Mouse (Mus musculus): ENCODE results near the gene Shcbp1l.
"Not testable (repeated sequence)": the region's sequence is repeated elsewhere in the genome, so short reads cannot be mapped to it uniquely, and the experiment has no call there.

The Shcbp1l gene

DNA sequence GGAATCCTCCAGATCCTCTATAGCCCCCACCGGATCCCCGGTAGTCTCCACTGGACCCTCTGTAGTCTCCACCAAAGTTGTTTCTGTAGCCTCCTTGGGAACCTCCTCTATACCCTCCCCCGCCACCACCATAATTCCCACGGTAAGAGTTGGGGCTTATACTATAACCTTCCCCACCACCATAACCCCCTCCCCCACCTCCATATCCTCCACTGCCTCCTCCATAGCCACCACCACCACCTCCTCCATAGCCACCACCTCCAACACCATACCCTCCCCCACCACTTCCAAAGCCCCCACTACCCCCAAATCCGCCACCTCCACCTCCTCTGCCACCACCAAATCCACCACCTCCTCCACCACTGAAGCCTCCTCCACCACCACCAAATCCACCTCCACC lies 31.2 kb downstream of the Shcbp1l start:
- in situ Hi-C loops (cut with MboI; ENCODE audit: low pct_unique_long_range_greater_than_20kb in 1 of 2, low sequenced_read_pairs in 2 of 2, unreplicated experiment in 1 of 2) = loop anchor here in 1 of 2 experiments (10.0 kb wide), 1 partner anchor 601 kb away; no protein-coding TSS in a partner anchor

DNA sequence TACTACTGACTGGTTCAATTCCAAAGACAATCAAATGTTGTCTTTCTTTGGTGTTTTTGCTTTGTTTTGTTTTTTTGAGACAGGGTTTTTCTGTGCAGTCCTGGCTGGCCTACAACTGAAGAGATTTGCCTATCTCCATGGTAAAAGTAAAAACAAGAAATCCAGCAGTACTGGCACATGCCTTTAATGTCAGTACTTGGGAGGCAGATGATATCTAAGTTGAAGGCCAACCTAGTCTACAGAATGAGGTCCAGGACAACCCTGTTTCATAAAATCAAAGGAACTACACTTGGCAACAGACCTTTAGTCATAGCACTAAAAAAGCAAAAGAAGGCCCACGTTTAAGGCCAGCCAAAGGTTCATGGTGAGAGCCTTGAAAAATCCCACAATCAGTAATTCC lies 36.8 kb downstream of the Shcbp1l start:
- in situ Hi-C loops (cut with MboI; ENCODE audit: low pct_unique_long_range_greater_than_20kb in 1 of 2, low sequenced_read_pairs in 2 of 2, unreplicated experiment in 1 of 2) = loop anchor here in 1 of 2 experiments (10.0 kb wide), 1 partner anchor 607 kb away; no protein-coding TSS in a partner anchor

DNA sequence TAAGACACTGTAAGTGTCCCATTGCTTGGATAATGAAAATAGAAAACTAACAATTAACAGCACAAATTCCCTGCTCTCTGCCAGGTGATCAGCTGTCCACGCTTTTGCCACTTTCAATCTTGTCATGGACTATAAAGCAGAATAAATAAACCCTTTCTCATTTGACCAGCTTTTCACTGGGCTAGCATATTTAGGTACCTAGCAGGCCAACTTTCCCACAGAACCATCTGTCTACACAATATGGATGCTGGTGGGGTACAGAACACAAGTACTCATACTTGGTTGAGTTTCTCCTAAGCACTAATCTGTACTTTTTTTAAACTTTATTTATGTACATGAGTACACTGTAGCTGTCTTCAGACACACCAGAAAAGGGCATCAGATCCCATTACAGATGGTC lies 54.3 kb downstream of the Shcbp1l start:
- in situ Hi-C loops (cut with MboI; ENCODE audit: low pct_unique_long_range_greater_than_20kb in 1 of 2, low sequenced_read_pairs in 2 of 2, unreplicated experiment in 1 of 2) = no loop called here

DNA sequence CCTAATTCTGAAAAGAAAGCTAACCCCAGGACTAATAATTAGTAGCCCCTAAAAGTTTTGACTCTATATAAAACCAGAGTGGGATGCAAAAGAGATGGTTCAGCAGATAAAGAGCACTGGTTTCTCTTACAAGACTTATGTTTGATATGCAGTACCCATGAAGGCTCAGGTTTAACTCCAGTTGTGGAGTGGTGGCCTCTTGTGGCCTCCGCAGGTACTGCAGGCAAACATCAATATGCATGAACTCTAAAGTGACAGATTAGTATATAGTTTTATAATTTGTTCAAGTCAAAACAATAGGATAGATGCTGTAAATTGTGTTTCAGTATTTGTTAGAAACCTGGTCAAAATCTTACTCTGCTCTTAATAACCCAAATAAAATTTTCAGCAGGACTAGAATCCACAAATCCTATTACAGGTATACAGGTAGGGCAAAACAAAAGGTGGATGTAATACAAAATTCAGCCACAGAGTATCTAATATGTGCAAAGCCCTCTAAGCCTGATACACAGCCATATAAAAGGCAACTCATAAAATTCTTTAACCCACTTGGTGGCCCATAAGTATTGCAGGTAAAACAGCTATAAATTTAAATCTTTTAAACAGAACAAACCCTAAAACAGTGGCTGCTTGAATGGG lies 55.5 kb downstream of the Shcbp1l start:
- in situ Hi-C loops (cut with MboI; ENCODE audit: low pct_unique_long_range_greater_than_20kb in 1 of 2, low sequenced_read_pairs in 2 of 2, unreplicated experiment in 1 of 2) = no loop called here

- in situ Hi-C loops (cut with MboI; ENCODE audit: low pct_unique_long_range_greater_than_20kb in 1 of 2, low sequenced_read_pairs in 2 of 2, unreplicated experiment in 1 of 2) = no loop called here
Measured at GRCm38 (mm10) chr1:153481025-153481412, 56.1 kb downstream of the Shcbp1l start.

DNA sequence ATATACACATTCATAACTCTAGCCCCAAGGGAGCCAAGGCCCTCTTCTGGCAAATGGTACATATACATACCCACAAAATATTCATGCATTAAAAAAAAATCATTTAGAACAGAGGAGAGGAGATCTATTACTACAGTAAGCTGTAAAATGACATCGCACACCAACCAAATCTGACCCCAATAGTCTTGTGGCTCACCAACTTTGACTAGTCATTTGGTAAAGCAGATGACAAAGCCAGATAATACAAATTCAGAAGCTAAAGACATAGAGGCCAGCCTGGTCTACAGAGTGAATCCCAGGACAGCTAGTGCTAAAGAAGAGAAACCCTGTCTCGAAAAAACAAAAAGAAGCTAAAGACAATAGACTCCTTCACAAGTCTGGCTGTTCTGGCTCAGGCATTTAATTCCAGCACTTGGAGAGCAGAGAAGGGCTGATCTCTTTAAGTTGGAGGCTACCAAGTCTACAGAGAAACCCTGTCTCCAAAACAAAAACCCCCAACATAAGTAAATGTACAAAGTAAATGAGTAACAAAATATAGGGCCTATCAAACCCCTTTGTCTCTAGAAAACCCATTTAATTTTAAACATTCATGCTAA lies 60.3 kb downstream of the Shcbp1l start:
- in situ Hi-C loops (cut with MboI; ENCODE audit: low pct_unique_long_range_greater_than_20kb in 1 of 2, low sequenced_read_pairs in 2 of 2, unreplicated experiment in 1 of 2) = no loop called here

DNA sequence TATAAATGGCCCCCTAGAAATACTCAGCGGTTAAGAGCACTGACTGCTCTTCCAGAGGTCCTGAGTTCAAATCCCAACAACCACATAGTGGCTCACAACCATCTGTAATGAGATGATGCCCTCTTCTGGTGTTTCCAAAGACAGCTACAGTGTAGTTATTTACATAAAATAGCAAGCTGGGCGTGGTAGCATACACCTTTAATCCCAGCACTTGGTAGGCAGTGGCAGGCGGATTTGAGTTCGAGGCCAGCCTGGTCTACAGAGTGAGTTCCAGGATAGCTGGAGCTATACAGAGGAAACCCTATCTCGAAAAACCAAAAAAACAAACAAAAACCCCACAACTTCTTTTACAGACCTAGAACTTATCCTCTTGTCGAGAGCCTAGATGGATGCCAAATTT lies 61.2 kb downstream of the Shcbp1l start:
- in situ Hi-C loops (cut with MboI; ENCODE audit: low pct_unique_long_range_greater_than_20kb in 1 of 2, low sequenced_read_pairs in 2 of 2, unreplicated experiment in 1 of 2) = not testable (repeated sequence)

GRCm38 (mm10) chr1:153486767-153487499 lies 62.0 kb downstream of the Shcbp1l start:
- in situ Hi-C loops (cut with MboI; ENCODE audit: low pct_unique_long_range_greater_than_20kb in 1 of 2, low sequenced_read_pairs in 2 of 2, unreplicated experiment in 1 of 2) = no loop called here

DNA sequence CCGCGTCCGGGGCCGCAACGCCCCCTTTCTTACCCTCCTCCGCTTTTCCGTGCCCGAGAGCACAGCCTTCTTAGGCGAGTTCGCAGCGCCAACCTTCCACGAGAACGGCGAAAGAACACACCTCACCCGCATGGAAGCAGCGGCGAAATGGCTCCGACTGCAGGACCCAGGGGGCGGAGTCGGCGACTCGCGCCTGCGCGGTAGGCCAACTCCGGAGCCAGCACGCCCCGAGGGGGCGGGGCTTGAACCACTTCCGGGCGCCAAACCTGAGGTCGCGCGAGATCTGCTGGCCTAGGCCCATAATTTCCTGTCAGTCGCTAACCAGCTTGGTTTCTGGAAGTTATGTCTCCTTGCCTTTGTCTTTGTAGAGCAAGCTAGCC lies 62.5 kb downstream of the Shcbp1l start, which contains the start of gene Dhx9:
Gene Dhx9, minus strand, starts transcription at position 161 of the 380 bp plus-strand sequence.
- in situ Hi-C loops (cut with MboI; ENCODE audit: low pct_unique_long_range_greater_than_20kb in 1 of 2, low sequenced_read_pairs in 2 of 2, unreplicated experiment in 1 of 2) = no loop called here

- in situ Hi-C loops (cut with MboI; ENCODE audit: low pct_unique_long_range_greater_than_20kb in 1 of 2, low sequenced_read_pairs in 2 of 2, unreplicated experiment in 1 of 2) = no loop called here
Measured at GRCm38 (mm10) chr1:153489132-153489531, 64.2 kb downstream of the Shcbp1l start.

DNA sequence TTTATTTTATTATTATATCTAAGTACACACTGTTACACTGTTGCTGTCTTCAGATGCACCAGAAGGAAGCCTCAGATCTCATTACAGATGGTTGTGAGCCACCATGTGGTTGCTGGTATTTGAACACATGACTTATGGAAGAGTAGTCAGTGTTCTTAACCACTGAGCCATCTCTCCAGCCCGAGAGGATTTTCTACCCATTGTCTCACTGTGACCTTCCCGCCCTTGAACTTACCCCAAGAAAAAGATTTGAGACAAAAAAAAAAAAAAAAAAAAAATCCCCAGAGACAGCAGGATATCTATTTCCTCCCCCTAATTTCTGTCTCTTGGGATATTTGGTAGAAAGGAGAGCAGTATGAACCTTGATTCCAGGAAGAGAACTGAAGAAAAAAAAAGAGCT lies 64.6 kb downstream of the Shcbp1l start:
- in situ Hi-C loops (cut with MboI; ENCODE audit: low pct_unique_long_range_greater_than_20kb in 1 of 2, low sequenced_read_pairs in 2 of 2, unreplicated experiment in 1 of 2) = no loop called here

DNA sequence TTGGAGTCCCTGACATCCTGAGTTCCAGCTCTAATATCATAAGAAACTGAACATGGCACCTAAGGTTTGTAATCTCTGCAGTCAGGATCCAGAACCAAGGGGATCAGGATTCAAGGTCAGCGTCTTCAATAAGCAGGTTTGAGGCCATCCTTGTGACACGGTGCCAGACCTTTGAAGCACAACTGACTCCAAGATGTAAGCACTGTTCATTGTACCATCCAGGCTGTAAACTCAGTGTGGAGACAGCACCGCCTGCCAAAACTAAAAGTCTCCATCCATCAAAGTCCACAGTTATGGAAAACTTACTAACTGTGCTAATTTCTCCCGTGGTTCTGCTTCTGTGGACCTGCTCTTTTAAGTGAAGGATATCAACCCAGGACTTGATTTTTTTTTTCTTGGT lies 65.0 kb downstream of the Shcbp1l start:
- in situ Hi-C loops (cut with MboI; ENCODE audit: low pct_unique_long_range_greater_than_20kb in 1 of 2, low sequenced_read_pairs in 2 of 2, unreplicated experiment in 1 of 2) = no loop called here

DNA sequence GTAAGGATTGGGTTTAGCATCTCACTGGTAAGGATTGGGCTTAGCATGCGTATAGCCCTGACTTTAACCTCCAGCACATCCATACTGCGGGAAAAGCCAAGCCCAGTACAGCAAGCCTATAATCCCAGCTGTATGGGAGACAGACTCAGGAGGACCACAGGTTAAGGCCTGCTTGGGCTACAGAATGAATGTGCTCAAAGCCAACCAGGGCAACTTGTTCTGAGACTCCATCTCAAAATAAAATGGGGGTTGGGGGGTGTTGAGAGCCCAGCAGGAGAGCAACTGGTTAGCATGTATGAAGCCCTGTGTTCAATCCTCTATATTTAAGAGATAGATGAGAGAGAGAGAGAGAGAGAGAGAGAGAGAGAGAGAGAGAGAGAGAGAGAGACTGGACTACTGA lies 66.4 kb downstream of the Shcbp1l start:
- in situ Hi-C loops (cut with MboI; ENCODE audit: low pct_unique_long_range_greater_than_20kb in 1 of 2, low sequenced_read_pairs in 2 of 2, unreplicated experiment in 1 of 2) = no loop called here

GRCm38 (mm10) chr1:153491822-153492221 lies 66.9 kb downstream of the Shcbp1l start:
- in situ Hi-C loops (cut with MboI; ENCODE audit: low pct_unique_long_range_greater_than_20kb in 1 of 2, low sequenced_read_pairs in 2 of 2, unreplicated experiment in 1 of 2) = no loop called here

DNA sequence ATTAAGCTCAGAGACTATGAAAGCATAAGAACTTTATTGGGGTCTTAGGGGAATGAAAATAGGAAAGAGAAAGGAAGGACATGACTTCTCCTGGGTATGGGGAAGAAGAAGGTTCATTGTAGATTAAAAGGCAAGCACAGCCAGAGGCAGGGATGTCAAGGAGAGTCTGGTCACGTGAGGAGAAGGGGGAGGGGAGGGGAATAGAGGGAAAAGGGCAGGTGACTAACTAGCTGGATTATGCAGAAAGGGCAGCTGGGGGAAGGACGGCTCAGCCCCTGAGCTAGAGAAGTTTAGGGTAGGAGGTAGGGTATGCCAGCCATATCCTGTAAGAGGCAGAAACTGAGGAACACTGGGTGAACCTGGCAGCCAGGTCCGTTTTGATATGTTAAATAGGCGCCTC lies 68.4 kb downstream of the Shcbp1l start:
- in situ Hi-C loops (cut with MboI; ENCODE audit: low pct_unique_long_range_greater_than_20kb in 1 of 2, low sequenced_read_pairs in 2 of 2, unreplicated experiment in 1 of 2) = no loop called here

DNA sequence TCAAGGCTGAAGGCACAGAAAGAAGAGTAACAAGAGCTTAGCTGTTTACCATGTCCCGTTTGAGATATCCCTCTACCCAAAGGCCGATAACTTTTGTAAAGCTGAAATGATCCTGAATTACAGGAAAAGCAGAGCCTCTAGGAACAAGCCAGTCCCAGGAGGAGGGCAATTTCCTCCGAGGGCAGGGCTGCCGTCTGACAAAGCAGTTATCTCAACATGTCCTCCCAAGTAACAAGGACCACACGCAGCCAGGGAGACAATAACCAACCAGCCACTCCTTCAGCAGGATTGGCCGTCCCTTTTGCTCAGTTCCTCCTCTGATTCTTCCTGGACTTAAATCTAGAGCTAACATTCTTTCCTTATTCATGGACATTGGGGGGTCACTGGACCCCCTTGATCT lies 69.0 kb downstream of the Shcbp1l start:
- in situ Hi-C loops (cut with MboI; ENCODE audit: low pct_unique_long_range_greater_than_20kb in 1 of 2, low sequenced_read_pairs in 2 of 2, unreplicated experiment in 1 of 2) = no loop called here

DNA sequence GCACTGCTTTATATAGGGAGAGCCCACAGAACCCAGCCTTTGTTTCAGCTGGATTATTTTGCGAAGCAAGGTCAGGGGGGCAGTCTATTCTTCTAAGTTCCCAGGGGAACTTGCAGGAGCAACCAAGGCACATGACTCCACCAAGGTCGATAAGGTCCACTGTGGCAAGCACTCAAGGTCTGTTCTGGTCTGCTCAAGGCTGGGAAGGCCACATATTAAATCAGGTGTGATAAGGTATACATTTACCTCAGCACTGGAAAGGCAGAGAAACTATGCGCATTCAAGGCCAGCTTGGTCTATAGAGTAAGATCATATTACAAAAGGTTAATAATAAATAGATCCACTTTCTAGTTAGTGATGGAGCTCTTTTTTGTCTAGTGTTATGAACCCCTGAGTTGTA lies 71.1 kb downstream of the Shcbp1l start:
- in situ Hi-C loops (cut with MboI; ENCODE audit: low pct_unique_long_range_greater_than_20kb in 1 of 2, low sequenced_read_pairs in 2 of 2, unreplicated experiment in 1 of 2) = no loop called here

DNA sequence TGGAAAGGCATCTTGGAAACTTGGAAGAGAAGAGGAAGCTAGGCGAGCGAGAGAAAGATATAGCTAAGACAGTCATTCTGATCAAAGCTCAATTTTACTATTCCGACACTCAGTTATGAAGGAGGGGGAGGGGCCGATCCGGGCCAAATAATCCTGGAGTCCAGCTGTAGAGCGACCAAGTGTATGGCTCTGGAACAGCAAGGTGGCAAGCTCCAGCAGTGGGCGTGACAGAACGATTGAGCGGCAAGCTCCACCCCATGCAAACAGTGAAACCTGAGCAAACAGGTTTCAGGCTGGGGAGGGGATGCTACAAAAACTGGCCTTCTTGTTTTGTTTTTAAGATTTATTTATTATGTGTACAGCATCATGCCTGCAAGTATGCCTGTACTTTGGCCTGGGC lies 75.1 kb downstream of the Shcbp1l start:
- in situ Hi-C loops (cut with MboI; ENCODE audit: low pct_unique_long_range_greater_than_20kb in 1 of 2, low sequenced_read_pairs in 2 of 2, unreplicated experiment in 1 of 2) = no loop called here

GRCm38 (mm10) chr1:153501644-153502321 lies 76.8 kb downstream of the Shcbp1l start:
- in situ Hi-C loops (cut with MboI; ENCODE audit: low pct_unique_long_range_greater_than_20kb in 1 of 2, low sequenced_read_pairs in 2 of 2, unreplicated experiment in 1 of 2) = no loop called here
